In genomic region chr16:38903020-38903419, GRCm38 (mm10) we compare ENCODE assay signal across 9 mouse cellular contexts. TPM values are rescaled to one million over a fixed set of nuclear protein-coding genes. Genes with fewer than 3 reads are reported as not detected.
A peak's percentile ranks its signal among the peaks of the same experiment; 100 is the strongest.
DNase-seq lines count a peak whose midpoint lies in the region; ATAC-seq lines count a peak whose summit lies in the region.
"Had no signal": no experiment of that assay in that cellular context is flagged by ENCODE, and none has a peak within 500 bp of the region (broad histone marks: within the 10 kb centered on the region; RNA-seq: fewer than 3 reads in every experiment).

No protein-coding gene starts in this region.

- no peak for ATAC-seq in liver, embryonic 11.5 days (replicated peaks; ENCODE audit: low FRiP score)
- ATAC-seq in liver, embryonic 12.5 days = no peak
- no peak for ATAC-seq in neural tube, embryonic 15.5 days (ENCODE audit: low FRiP score)

- no peaks in the 10 kb centered on the region for H3K9me3 ChIP-seq in liver, embryonic 11.5 days (ENCODE audit: control insufficient read depth, low read length)
- no peaks in the 10 kb centered on the region for H3K9me3 ChIP-seq in liver, embryonic 12.5 days (replicated peaks)
- no peaks in the 10 kb centered on the region for H3K9me3 ChIP-seq in neural tube, embryonic 15.5 days (replicated peaks)

- H3K4me1 ChIP-seq in liver, embryonic 11.5 days (replicated peaks; ENCODE audit: control insufficient read depth, insufficient read depth, low read length) = no peaks in the 10 kb centered on the region
- H3K4me1 ChIP-seq in liver, embryonic 12.5 days = no peaks in the 10 kb centered on the region
- peaks cover 5% of the 10 kb centered on the region; the same call in 1 of the 2 replicates for H3K4me1 ChIP-seq in neural tube, embryonic 15.5 days

- no peaks in the 10 kb centered on the region for H3K36me3 ChIP-seq in liver, embryonic 11.5 days (ENCODE audit: control insufficient read depth, insufficient read depth, low read length)
- H3K36me3 ChIP-seq in liver, embryonic 12.5 days = no peaks in the 10 kb centered on the region
- H3K36me3 ChIP-seq in neural tube, embryonic 15.5 days = no peaks in the 10 kb centered on the region

- no peak overlapping the region for H3K4me3 ChIP-seq in liver, embryonic 11.5 days (ENCODE audit: low read depth, low read length)
- no peak overlapping the region for H3K4me3 ChIP-seq in liver, embryonic 12.5 days
- H3K4me3 ChIP-seq in neural tube, embryonic 15.5 days (replicated peaks) = peak overlapping the region; percentile 79

- H3K4me2 ChIP-seq in liver, embryonic 11.5 days = peak overlapping the region; percentile 98; the same call in 1 of the 2 replicates
- H3K4me2 ChIP-seq in liver, embryonic 12.5 days = no peak overlapping the region
- H3K4me2 ChIP-seq in neural tube, embryonic 15.5 days = peak overlapping the region; percentile 96

- 46% methylated on average over 4 of the region's 4 CpGs for WGBS in liver, embryonic 11.5 days
- 49% methylated on average over 4 of the region's 4 CpGs for WGBS in liver, embryonic 12.5 days (ENCODE audit: insufficient replicate concordance)
- 20% methylated on average over 4 of the region's 4 CpGs for WGBS in neural tube, embryonic 15.5 days

- H3K27me3 ChIP-seq in liver, embryonic 11.5 days (replicated peaks; ENCODE audit: control insufficient read depth, insufficient read depth, low read length) = peaks cover 24% of the 10 kb centered on the region
- peaks cover 62% of the 10 kb centered on the region for H3K27me3 ChIP-seq in liver, embryonic 12.5 days (replicated peaks)
- H3K27me3 ChIP-seq in neural tube, embryonic 15.5 days (replicated peaks) = 0 out of 2 replicates have a peak, but pooled peaks cover 6% of the 10 kb centered on the region

- H3K27ac ChIP-seq in liver, embryonic 11.5 days (ENCODE audit: low read depth, low read length) = no peak overlapping the region
- H3K27ac ChIP-seq in liver, embryonic 12.5 days = no peak overlapping the region
- H3K27ac ChIP-seq in neural tube, embryonic 15.5 days (replicated peaks) = 0 out of 2 replicates have a peak overlapping the region, but pooled peaks have one; percentile 9

- H3K9ac ChIP-seq in liver, embryonic 11.5 days (ENCODE audit: low read depth, low read length) = no peak overlapping the region
- H3K9ac ChIP-seq in liver, embryonic 12.5 days = no peak overlapping the region
- H3K9ac ChIP-seq in neural tube, embryonic 15.5 days (replicated peaks) = no peak overlapping the region

- DNase-seq in embryo, embryonic 10.5 days (ENCODE audit: low spot score) = peak; percentile 57
- no peak for DNase-seq in embryo, embryonic 11 days
- no peak for DNase-seq in liver, embryonic 11.5 days (ENCODE audit: low spot score)
- DNase-seq in induced T-regulatory cell, adult 2 months (ENCODE audit: low read depth) = peak; percentile 6
- DNase-seq in cerebellum, adult 18-20 months = no peak
- no peak for DNase-seq in thymus, postnatal 10 days (ENCODE audit: low spot score in 2 of 2)
- DNase-seq: thymus, adult 18-20 months had no signal

RNA-seq across cellular contexts. Expression of gene Igsf11, which starts 10.5 kb away (rescaled TPM):
- polyA plus RNA-seq in liver, embryonic 11.5 days (2014; fragmentation: Nextera tagmentation; extraction: Ambion mirVana) = 0.23 and 0.48 TPM in 2 replicates
- polyA plus RNA-seq in liver, embryonic 12.5 days (2016; fragmentation: Nextera tagmentation; extraction: Ambion mirVana) = 0.11 and 0.18 TPM in 2 replicates
- polyA plus RNA-seq in neural tube, embryonic 15.5 days (2015; fragmentation: Nextera tagmentation; extraction: Ambion mirVana) = 3.1 and 3.4 TPM in 2 replicates

Comparison
In these comparisons a context has a peak if more than half of its experiments do, and no peak if none do; other contexts are left out.
1. DNase-seq: peak in embryo, embryonic 10.5 days (single experiment) and induced T-regulatory cell, adult 2 months (single experiment); none in embryo, embryonic 11 days (single experiment), liver, embryonic 11.5 days (single experiment), cerebellum, adult 18-20 months (0 of 2) and thymus, postnatal 10 days (0 of 2).